Mouse (Mus musculus) kidney, embryonic 15.5 days (tissue): ENCODE measurements around the gene Col27a1. TPM values are rescaled to one million over a fixed set of nuclear protein-coding genes. Genes with fewer than 3 reads are reported as not detected.

Experiments used
- ATAC-seq: fragments of 200-750 bp; cut with Nextera tagmentation; replicated peaks from 2 replicates; pipeline ENCODE4 v1.8.0; 2017; ENCODE audit warnings: moderate TSS enrichment; ENCODE audit not compliant: low FRiP score
- H3K27ac ChIP-seq: fragments of 300-500 bp; sonication (generic); 2 replicates; pipeline ENCODE4 v1.5.1; 2015; ENCODE audit warnings: mild to moderate bottlenecking, inconsistent platforms
- H3K27me3 ChIP-seq: fragments of 300-500 bp; sonication (generic); 2 replicates; pipeline ENCODE4 v1.6.1; 2015; ENCODE audit warnings: inconsistent platforms
- H3K36me3 ChIP-seq: fragments of 300-500 bp; sonication (generic); 2 replicates; pipeline ENCODE4 v1.6.1; 2015; ENCODE audit warnings: inconsistent platforms
- H3K4me1 ChIP-seq: fragments of 300-500 bp; sonication (generic); 2 replicates; pipeline ENCODE4 v1.6.1; 2015; ENCODE audit warnings: inconsistent platforms
- H3K4me2 ChIP-seq: fragments of 300-500 bp; sonication (generic); 2 replicates; pipeline ENCODE4 v1.6.1; 2015; ENCODE audit warnings: moderate library complexity, mild to moderate bottlenecking, inconsistent platforms
- H3K4me3 ChIP-seq: fragments of 300-500 bp; sonication (generic); replicated peaks from 2 replicates; pipeline ENCODE4 v1.5.1; 2015; ENCODE audit warnings: mild to moderate bottlenecking, inconsistent platforms
- H3K9ac ChIP-seq: fragments of 300-500 bp; sonication (generic); 2 replicates; pipeline ENCODE4 v1.6.1; 2015; ENCODE audit warnings: mild to moderate bottlenecking, inconsistent platforms
- H3K9me3 ChIP-seq: fragments of 300-500 bp; sonication (generic); replicated peaks from 2 replicates; pipeline ENCODE4 v1.6.1; 2016; ENCODE audit warnings: inconsistent platforms
- WGBS: fragments of 180-500 bp; shearing (Covaris S2); methylation state at CpG from one replicate; pipeline ENCODE4 v1.1.7; 2015; ENCODE audit warnings: mixed read lengths; 5-methylcytosine and 5-hydroxymethylcytosine counted together
- polyA plus RNA-seq: library from polyadenylated mRNA; unstranded; fragments of >200 nt; fragmentation: Nextera tagmentation; extraction: Ambion mirVana; gene quantifications from 2 replicates; pipeline ENCODE4 v1.2.1, GENCODE M21; 2015

The Col27a1 gene
- polyA plus RNA-seq, 1 experiment from 2014 or later = 9.4 TPM

DNA sequence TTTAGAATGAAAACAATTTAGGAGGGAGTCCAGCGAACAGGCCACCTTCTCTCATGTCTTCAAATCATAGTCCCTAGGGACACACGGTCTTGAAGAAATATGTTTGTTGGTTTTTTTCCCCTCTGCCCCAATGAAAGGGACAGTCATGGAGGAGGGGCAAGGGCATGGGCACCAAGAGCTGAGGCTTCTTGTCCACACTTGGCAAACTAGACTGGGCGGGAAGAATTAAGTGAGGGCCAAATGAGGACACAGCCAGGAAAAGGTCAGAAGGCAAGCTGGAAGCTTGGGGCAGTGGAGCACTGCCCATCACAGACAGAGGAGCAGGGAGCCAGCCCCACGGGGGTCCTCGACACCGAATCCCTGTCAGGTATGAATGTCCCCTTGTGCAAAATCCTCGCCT is 9.9 kb upstream of the Col27a1 start:
- 84% methylated on average over 7 of the region's 7 CpGs for WGBS
- Histone ChIP-seq H3K27me3 (no peaks in the 10 kb centered on the region), H3K27ac (no peak overlapping the region), H3K4me3 (no peak overlapping the region), H3K36me3 (no peaks in the 10 kb centered on the region), H3K9ac (no peak overlapping the region), H3K4me2 (no peak overlapping the region), H3K9me3 (no peaks in the 10 kb centered on the region), H3K4me1 (peaks cover 3% of the 10 kb centered on the region; the same call in 1 of the 2 replicates)
- no peak for ATAC-seq

DNA sequence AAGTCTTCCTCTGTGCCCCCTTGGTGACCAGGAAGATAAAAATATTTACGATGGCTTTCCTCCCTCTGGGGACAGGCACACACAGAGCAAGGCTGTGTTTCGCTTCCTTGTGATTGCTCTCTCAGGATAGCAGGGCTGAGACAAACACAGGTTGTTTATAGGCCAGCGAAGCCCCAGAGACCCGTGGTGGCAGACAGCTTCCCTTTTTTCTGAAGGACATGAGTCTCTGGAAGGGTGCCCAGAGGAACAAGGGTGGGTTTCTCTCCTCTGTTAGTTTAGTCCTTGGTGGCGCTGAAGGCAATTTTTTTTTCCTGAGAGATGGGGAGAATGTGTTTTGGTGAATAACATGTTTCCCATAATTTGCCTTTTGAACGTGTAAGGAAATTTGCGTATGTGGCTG is 8.2 kb upstream of the Col27a1 start:
- no peak overlapping the region for H3K9ac ChIP-seq
- H3K4me3 ChIP-seq = no peak overlapping the region
- H3K27me3 ChIP-seq = no peaks in the 10 kb centered on the region
- H3K36me3 ChIP-seq = no peaks in the 10 kb centered on the region
- WGBS = 57% methylated on average over 7 of the region's 7 CpGs
- H3K27ac ChIP-seq = no peak overlapping the region
- H3K4me2 ChIP-seq = no peak overlapping the region
- no peak for ATAC-seq
- no peaks in the 10 kb centered on the region for H3K9me3 ChIP-seq
- H3K4me1 ChIP-seq = peaks cover 3% of the 10 kb centered on the region; the same call in 1 of the 2 replicates

DNA sequence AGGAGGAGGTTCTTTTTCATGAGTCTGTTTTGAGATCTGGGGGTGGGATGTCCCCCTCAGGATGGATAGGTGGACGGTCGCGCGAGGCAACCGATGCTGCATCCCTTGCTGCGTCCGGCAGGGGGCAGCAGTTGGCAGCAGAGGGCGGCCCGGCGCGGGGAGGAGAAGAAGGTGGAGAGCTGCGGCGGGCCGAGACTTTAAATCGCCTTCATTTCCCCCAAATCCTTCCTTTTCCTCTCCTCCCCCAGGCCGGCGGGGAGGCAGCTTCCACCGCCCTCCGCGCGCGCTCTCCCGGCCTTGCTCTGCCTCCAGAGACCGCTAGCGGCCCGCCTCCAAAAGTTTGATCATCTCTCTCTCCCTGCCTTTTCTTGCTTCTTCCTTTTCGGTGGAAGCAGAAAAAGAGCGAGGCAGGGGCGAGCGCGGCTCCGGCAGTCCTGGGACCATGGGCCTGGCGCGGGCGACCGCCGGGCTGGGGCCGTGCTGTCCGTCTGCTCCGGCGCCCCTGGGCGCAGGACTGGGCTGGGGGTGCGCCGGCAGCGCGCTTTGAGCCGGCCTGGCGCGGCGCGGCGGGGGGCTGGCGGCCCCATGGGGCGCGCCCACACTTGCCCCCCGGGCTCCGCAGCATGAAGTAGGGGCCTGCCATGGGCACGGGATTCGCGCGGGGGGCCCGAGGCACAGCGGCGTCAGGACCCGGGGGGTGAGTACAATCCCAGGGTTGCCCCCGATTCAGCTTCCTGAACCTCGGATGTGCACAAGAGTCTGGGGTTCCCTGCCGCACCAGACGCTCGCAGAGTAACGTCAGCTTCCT is 1.6 kb downstream of the Col27a1 start:
- Histone ChIP-seq H3K4me1 (peaks cover 45% of the 10 kb centered on the region), H3K9ac (peak overlapping the region; percentile 76), H3K4me3 (peak overlapping the region; percentile 83), H3K9me3 (no peaks in the 10 kb centered on the region), H3K36me3 (no peaks in the 10 kb centered on the region), H3K27ac (peak overlapping the region; percentile 73), H3K27me3 (peaks cover 34% of the 10 kb centered on the region), H3K4me2 (peak overlapping the region; percentile 100)
- peak; percentile 34 for ATAC-seq
- under 1% methylated on average over 59 of the region's 71 CpGs for WGBS

DNA sequence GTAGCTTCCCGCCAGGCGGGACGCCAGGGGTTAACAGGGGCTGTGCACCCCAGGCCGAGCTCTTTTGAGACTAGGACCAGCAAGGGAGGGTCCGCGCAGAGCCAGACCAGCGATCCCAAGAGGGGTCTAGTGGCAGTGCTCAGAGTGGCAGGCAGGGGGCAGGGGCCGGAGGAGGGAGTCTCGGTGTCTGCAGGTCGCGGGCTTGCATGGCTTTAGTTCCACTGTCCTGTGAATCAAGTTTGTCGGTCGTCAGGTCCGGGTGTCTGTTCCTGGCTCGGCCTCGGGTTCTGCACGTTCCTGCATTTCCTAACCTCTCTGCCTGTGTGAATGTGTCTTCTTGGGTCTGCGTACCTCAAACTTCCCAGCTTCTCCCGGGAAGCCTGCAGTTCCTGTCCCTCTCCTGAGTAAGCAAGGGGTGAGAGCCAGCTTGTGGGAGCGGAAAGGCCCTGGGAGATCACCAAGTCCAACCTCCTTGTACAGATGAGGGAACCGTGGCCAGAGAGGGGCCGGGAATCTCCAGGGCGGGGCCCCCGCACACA is 2.3 kb downstream of the Col27a1 start:
- Histone ChIP-seq H3K27ac (peak overlapping the region; percentile 73), H3K9ac (peak overlapping the region; percentile 76), H3K27me3 (peaks cover 34% of the 10 kb centered on the region), H3K4me1 (peaks cover 48% of the 10 kb centered on the region), H3K4me3 (peak overlapping the region; percentile 83), H3K9me3 (no peaks in the 10 kb centered on the region), H3K4me2 (peak overlapping the region; percentile 100), H3K36me3 (peaks cover 6% of the 10 kb centered on the region)
- 1% methylated on average over 24 of the region's 24 CpGs for whole genome bisulfite sequencing
- peak; percentile 73 for ATAC-seq

DNA sequence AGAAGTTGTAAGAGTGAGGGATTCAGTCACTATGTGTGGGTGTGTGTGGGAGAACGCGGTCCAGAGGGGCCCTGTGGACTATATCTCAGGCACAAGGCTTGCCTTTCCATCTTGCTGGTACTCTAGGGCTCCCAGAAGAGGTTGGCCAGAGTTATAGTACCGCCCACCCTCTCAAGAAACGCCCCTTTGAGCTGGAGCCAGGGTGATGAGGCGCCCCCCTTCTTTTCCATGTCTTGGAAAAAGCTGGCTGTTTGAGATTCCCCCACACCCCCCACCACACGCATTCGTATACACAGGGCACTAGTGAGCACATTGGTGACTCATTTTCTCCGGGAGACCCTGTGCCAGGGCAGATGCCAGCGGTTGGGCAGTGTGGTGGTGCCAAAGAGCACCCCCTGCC is 2.8 kb downstream of the Col27a1 start:
- Histone ChIP-seq H3K4me1 (peaks cover 48% of the 10 kb centered on the region), H3K9ac (peak overlapping the region; percentile 76), H3K4me2 (peak overlapping the region; percentile 100), H3K27ac (peak overlapping the region; percentile 73; the same call in 1 of the 2 replicates), H3K27me3 (peaks cover 34% of the 10 kb centered on the region), H3K4me3 (peak overlapping the region; percentile 83), H3K36me3 (peaks cover 11% of the 10 kb centered on the region), H3K9me3 (no peaks in the 10 kb centered on the region)
- ATAC-seq = peak; percentile 47
- 29% methylated on average over 9 of the region's 9 CpGs for WGBS

DNA sequence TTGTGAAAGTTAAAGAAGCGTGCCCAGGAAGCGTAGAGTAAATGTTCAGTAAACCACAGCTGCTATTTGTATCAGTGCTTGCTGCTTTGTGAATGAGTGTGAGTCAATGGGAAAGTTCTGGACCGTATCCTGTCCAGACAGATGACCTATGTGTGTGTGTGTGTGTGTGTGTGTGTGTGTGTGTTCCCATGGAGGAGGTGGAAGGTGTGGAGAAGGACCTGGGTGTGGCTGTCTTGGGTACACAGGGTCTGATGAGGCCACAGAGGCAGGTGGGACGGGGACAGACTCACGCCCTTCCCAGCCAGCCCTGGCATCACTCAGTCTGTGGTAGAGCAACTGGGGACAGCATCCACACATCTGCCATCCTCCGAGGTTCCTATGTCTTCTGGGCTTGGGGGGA is 3.7 kb downstream of the Col27a1 start:
- Histone ChIP-seq H3K4me1 (peaks cover 48% of the 10 kb centered on the region), H3K4me3 (no peak overlapping the region), H3K9ac (no peak overlapping the region), H3K36me3 (peaks cover 18% of the 10 kb centered on the region), H3K4me2 (peak overlapping the region; percentile 100; the same call in 1 of the 2 replicates), H3K27me3 (peaks cover 26% of the 10 kb centered on the region), H3K27ac (no peak overlapping the region), H3K9me3 (no peaks in the 10 kb centered on the region)
- ATAC-seq = no peak
- WGBS = 75% methylated on average over 6 of the region's 6 CpGs

DNA sequence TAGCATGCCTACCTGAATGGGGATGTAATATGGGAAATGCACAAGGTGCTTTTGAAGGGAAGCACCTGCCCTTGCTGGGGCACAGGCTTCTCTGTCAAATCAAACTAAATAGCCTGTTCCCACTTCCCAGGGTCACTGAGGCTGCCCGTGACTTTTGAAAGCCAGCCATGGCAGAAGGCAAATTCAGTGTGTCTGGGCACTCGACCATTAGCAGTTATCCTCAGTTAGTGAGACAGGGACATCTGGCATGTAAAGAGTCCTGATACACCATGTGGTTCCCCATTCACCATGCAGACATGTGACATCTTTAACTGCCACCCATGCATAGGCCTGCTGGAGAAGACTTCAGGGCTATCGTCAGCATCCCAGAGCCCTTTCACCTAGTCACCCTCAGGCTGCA is 5.3 kb downstream of the Col27a1 start:
- H3K9ac ChIP-seq = no peak overlapping the region
- H3K4me1 ChIP-seq = peaks cover 39% of the 10 kb centered on the region
- no peak overlapping the region for H3K4me3 ChIP-seq
- no peak for ATAC-seq
- H3K9me3 ChIP-seq = no peaks in the 10 kb centered on the region
- H3K36me3 ChIP-seq = peaks cover 28% of the 10 kb centered on the region
- 86% methylated on average over 3 of the region's 3 CpGs for WGBS
- H3K4me2 ChIP-seq = no peak overlapping the region
- peaks cover 10% of the 10 kb centered on the region for H3K27me3 ChIP-seq
- H3K27ac ChIP-seq = no peak overlapping the region

DNA sequence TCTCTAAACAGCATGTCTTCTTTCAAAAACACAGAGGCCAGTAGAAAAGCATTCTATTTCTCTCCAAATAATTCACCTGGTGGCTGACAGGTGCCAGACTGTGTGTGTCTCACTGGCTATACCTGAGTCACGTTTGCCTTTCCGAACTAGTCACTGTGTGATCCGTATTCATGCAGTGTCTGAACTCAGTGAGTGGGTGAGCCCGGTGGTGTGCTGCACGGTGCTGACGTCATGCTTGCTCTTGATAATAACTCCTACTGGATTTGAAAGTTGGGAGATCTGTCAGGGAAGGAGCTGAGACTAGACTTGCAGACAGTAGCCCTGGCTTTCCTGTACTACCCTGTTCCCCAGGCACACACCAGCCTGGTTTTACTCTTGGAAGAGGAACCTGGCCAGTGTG is 5.8 kb downstream of the Col27a1 start:
- Histone ChIP-seq H3K4me3 (no peak overlapping the region), H3K36me3 (peaks cover 33% of the 10 kb centered on the region), H3K27ac (no peak overlapping the region), H3K4me2 (no peak overlapping the region), H3K9me3 (no peaks in the 10 kb centered on the region), H3K27me3 (peaks cover 5% of the 10 kb centered on the region), H3K4me1 (peaks cover 35% of the 10 kb centered on the region), H3K9ac (no peak overlapping the region)
- ATAC-seq = no peak
- 79% methylated on average over 6 of the region's 6 CpGs for WGBS

DNA sequence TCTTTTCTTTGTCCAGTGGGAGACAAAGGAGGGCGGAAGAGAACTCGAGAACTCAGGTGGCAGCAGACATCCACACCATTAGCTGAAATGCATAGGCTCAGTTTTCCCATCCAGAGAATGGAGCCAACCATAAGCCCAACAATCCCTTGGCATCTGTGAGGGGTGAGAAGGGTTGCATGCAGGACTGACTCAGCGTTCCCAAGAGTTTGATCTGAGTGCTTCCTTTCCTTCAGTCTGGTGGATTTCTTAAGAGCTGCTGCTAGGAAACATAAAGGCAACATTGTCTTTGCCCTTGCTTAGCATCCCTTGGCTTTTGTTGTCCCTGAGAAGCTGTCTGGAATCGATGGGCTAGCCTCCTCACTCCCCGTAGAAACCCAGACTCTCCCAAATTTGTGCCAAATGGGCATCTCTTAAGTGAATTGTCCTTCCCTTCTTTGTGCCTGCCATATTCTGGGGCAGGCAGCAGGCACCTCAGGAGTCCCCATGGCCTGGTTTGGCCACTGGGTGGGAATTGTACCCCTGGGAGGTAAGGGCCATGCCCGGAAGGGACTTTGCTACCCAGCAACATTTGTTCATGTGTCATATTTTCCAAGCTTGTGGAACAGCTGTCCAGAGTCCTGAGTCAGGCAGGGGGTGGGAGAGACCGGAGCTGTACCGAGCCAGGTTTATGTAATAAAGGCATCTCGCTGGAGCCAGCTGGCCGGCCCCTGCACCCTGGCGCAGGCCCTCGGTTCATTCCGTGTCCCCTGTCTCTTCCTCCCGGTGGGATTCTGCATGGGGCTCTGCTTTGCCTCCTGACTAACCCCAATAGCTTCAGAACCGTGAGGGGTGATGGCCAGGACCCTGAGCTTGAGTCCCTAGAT is 7.5 kb downstream of the Col27a1 start:
- H3K4me3 ChIP-seq = no peak overlapping the region
- H3K4me2 ChIP-seq = no peak overlapping the region
- 83% methylated on average over 15 of the region's 15 CpGs for WGBS
- no peaks in the 10 kb centered on the region for H3K9me3 ChIP-seq
- H3K27me3 ChIP-seq = no peaks in the 10 kb centered on the region
- no peak overlapping the region for H3K9ac ChIP-seq
- H3K4me1 ChIP-seq = peaks cover 44% of the 10 kb centered on the region
- peaks cover 38% of the 10 kb centered on the region for H3K36me3 ChIP-seq
- no peak for ATAC-seq
- no peak overlapping the region for H3K27ac ChIP-seq

DNA sequence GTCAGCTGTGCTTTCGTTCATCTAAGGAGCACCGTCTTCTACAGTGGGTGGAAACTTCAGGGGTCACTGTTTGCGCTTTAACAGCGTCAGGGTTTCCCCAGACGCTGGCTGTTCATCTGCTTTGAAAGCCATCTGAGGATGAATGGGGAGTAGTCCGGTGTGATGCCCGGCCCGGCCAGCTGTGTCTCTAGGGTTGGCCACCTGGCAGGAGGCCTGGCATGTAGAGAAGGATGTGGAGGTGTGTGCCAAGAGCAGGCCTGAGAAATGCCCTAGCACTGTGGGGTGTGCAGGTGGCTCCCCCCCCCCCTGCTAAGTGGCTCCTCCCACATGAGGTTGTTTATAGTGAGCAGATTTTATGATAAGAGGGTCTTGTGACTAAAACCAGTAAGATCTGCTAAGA is 8.4 kb downstream of the Col27a1 start:
- Histone ChIP-seq H3K4me1 (peaks cover 44% of the 10 kb centered on the region), H3K36me3 (peaks cover 38% of the 10 kb centered on the region)
- WGBS = 80% methylated on average over 8 of the region's 8 CpGs

DNA sequence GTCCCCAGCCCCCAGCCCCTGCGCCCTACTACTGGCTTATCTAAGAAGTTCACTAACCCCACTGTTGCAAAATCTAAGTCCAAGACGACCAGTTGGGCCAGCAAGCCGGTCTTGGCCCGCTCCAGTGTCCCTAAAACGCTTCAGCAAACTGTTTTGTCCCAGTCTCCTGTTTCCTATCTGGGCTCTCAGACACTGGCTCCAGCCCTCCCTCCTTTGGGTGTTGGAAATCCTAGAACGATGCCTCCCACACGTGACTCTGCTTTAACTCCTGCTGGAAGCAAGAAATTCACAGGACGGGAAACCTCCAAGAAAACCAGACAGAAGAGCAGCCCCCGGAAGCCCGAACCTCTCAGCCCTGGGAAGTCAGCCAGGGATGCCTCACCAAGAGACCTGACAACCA is 11.6 kb downstream of the Col27a1 start:
- WGBS = 38% methylated on average over 10 of the region's 10 CpGs
- Histone ChIP-seq H3K36me3 (peaks cover 38% of the 10 kb centered on the region), H3K9me3 (no peaks in the 10 kb centered on the region), H3K9ac (no peak overlapping the region), H3K4me1 (peaks cover 53% of the 10 kb centered on the region), H3K4me3 (no peak overlapping the region), H3K4me2 (0 out of 2 replicates have a peak overlapping the region, but pooled peaks have one; percentile 15), H3K27me3 (no peaks in the 10 kb centered on the region), H3K27ac (peak overlapping the region; percentile 66; the same call in 1 of the 2 replicates)
- peak; percentile 43; the same call in 1 of the 2 replicates for ATAC-seq

More for the DNA sequence above, 8.4 kb downstream of the Col27a1 start:
- no peak for ATAC-seq
- H3K27ac ChIP-seq = no peak overlapping the region
- H3K4me3 ChIP-seq = no peak overlapping the region
- no peak overlapping the region for H3K9ac ChIP-seq
- no peaks in the 10 kb centered on the region for H3K9me3 ChIP-seq
- H3K27me3 ChIP-seq = no peaks in the 10 kb centered on the region
- H3K4me2 ChIP-seq = no peak overlapping the region
